Mouse (Mus musculus): Measurements from ENCODE around the gene Ly6g5c.

DNA sequence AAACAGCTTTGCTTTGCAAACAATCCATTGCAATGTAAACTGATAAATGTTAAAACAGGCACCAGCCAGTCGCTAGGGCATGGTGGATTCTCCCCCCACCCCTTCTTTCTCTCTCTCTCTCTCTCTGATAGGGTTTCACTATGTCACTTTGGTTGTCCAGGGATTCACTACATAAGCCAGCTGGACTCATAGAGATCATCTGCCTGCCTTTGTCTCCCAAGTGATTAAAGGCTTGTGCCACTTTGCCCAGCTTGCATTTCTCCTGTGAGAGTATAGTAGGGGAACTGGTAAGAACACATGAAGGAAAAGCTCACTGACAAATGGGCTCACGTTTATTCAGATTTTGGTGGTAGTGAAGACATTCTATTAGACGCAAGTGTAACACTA, 24.1 kb downstream of the Ly6g5c start:
- TF ChIP-seq CTCF (IDR thresholded peaks at IDR 0.05; ENCODE audit: low read depth, low read length): no peak
- no peak for TF ChIP-seq GATA1 (IDR thresholded peaks at IDR 0.05; ENCODE audit: borderline replicate concordance, low read length)
- no peak for TF ChIP-seq TAL1 (conservative IDR thresholded peaks at IDR 0.05; ENCODE audit: low read depth, low read length)
- TF ChIP-seq POLR2AphosphoS5 (IDR thresholded peaks at IDR 0.05; ENCODE audit: insufficient replicate concordance, low read depth, low read length): no peak

Measured in G1E (cell line).